Mouse (Mus musculus) urinary bladder, postnatal 4 days (tissue): ENCODE results near the gene Man1a2.

ENCODE experiments used
- DNase-seq, 2 experiments: peaks; one replicate each; pipeline ENCODE4 v3.0.0; 2021 to 2022; ENCODE audit warnings: low spot score in 2 of 2

Man1a2 gene

GRCm38 (mm10) chr3:100568443-100569390 lies 116.6 kb downstream of the Man1a2 start:
- DNase-seq: no peak

- no peak for DNase-seq
Measured at GRCm38 (mm10) chr3:100563565-100563964, 121.7 kb downstream of the Man1a2 start.

DNA sequence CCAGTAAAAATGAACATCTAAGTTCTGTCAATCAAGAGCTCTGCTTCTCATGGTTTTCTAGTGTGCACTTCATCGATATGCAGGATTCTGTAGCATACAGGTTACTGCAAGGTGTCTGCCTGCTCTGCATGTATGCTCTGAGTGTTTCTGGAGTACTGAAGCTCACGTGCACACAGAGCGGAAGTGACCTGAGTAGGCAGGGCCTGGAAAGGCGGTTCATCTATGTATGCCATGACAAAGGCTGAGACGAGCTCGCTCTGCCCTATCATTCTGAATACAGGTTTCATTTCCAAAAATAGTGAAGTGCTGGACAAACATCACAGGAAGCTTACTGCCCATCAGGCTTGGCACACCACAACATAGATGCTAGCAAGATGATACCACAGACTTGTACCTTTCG lies 122.8 kb downstream of the Man1a2 start:
- no peak for DNase-seq

GRCm38 (mm10) chr3:100561561-100562175 lies 123.6 kb downstream of the Man1a2 start:
- DNase-seq: no peak

DNA sequence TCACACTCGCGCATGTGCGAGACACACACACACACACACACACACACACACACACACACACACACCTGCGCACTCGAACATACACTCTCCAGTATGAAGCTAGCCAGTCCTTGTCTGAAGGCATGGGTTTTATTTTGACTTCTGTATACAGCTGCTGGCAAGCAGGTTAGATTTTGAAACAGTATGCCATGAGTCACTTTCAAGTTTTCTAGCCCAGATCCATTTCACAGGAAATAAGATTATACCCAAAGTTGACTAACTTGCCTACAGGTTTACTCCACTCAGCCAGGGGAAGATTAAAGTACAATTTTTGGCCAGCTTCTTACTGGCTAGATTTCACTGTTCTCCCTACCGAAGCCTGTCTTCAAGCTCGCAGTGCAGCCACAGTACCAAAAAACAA lies 125.9 kb downstream of the Man1a2 start:
- no peak for DNase-seq

- no peak for DNase-seq
Measured at GRCm38 (mm10) chr3:100558211-100558708, 127.0 kb downstream of the Man1a2 start.

- DNase-seq: no peak
Measured at GRCm38 (mm10) chr3:100554843-100555242, 130.5 kb downstream of the Man1a2 start.

GRCm38 (mm10) chr3:100552171-100552570 lies 133.1 kb downstream of the Man1a2 start:
- DNase-seq: no peak

GRCm38 (mm10) chr3:100547913-100548292 lies 137.4 kb downstream of the Man1a2 start:
- DNase-seq: no peak

- DNase-seq: no peak
Measured at GRCm38 (mm10) chr3:100547162-100547912, 138.0 kb downstream of the Man1a2 start.

DNA sequence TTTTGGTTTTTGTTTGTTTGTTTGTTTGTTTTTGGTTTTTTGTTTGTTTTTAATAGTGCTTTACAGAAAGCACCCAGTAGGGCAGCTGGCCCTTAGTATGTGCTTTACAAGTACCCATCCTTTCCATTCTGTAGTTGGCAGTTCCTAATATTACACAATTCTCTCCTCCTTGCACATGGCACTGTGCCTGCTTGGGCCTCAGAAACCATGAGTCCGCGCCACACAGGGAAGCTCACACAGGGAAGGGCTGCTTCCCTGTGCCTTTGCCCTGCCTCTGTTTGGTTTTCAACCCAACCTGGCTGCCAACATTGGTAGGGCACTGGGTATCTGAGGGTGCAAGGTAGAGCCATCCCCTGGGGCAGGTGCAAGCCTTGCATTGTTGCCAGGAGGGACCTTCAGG lies 148.6 kb downstream of the Man1a2 start:
- DNase-seq: no peak

DNA sequence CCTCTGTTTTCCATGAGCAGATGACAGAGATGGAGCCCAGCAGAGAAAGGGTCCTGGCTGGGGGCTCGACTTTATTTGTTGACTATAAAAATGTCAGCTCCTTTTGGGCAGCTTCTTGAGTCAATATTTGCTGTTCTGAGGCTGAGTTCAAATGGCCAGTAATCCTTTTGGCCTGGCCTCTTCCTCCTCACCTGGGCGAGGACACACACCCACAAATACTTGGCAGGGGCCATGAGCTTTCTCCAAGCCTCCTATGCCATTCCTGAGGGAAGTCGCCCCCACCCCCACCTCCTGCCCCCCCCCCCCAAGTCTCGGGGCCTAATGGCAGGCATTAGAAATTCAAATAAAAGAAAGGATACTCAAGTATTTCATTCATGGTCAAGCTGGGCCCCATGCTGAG lies 149.4 kb downstream of the Man1a2 start:
- DNase-seq: no peak

DNA sequence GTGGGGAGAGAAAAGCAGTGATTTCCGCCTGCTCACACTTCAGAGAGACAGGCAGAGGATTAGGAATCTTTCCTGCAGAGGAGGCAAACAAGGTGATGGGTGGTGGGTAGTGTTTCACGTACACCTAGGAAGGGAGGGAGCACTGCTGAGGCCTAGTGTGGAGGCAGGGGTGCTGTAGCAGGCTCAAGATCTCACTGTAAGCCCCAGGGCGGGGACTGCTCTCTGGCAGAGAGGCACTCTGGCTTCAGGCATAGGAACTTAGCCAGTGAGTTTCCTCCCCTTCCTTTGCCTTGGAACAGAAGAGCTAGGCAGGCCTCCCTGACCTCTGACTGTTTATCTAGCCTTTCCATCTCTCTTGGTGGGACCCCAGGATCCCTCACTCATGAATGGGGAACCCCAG lies 150.0 kb downstream of the Man1a2 start:
- no peak for DNase-seq

GRCm38 (mm10) chr3:100534394-100534793 lies 150.9 kb downstream of the Man1a2 start:
- DNase-seq: no peak

GRCm38 (mm10) chr3:100533429-100533828 lies 151.9 kb downstream of the Man1a2 start:
- no peak for DNase-seq

GRCm38 (mm10) chr3:100530919-100531318 lies 154.4 kb downstream of the Man1a2 start:
- DNase-seq: no peak

GRCm38 (mm10) chr3:100530244-100530788 lies 155.0 kb downstream of the Man1a2 start:
- DNase-seq: no peak

DNA sequence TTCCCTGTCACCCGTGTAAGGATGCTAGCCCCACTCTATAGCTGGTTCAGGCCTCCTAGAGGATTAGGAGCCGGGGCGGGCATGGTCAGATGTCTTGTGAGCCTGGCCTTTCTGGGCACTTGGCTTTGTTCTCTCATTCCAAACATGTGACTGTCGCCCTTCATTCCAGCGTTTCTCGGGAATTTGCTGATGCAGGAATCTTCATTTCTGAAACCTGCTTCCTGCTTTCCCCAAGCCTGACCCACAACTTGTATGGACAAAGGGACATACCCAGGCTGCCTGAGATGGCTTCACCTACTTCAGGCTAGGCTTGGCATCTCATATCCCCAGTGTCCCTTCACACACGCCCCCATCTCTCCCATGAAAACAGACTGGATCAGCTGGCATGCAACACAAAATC lies 162.6 kb downstream of the Man1a2 start:
- DNase-seq: no peak

DNA sequence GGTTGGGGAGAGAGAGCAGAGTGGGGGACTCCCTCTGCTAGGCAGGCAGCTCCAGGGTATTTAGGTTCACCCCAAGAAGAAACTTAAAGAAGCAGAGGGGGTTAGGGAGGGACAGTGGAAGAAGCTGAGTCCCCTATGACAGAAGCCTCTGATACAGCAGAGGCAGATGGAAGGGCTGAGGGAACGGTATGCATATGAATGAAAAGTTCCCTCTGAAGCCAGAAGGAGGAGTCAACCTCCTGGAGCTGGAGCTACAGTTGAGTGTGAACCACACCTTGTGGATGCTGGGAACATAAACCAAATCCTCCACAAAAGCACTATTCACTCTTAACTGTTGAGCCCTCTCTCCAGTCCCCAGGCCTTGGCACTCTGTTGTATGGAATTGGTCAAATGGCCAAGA lies 163.7 kb downstream of the Man1a2 start:
- no peak for DNase-seq

GRCm38 (mm10) chr3:100515754-100516141 lies 169.6 kb downstream of the Man1a2 start:
- DNase-seq: no peak

GRCm38 (mm10) chr3:100515093-100515753 lies 170.1 kb downstream of the Man1a2 start:
- no peak for DNase-seq
